20 mouse cellular contexts compared by ENCODE assay signal in the genomic region with DNA sequence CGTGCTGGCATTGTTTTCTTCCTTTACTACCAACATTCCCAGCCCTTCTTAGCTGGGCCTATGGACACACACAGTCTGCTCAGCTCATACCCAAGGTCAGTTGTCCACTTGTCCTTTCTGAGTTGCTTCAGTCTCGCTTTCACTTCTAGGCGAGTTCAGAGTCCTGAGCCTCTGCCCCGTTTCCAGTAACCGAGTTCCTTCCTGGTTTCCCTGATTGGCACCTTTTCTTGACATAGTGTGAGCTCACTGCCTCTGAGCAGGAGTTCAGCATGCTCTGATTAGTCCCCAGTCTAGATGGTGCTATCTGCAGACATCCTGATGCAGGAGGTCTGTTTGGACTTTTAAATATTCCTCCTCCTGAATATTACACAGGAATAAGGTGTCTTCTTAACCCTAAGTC. TPM values are rescaled to one million over a fixed set of nuclear protein-coding genes. Genes with fewer than 3 reads are reported as not detected.
"Had no signal": no experiment of that assay in that cellular context is flagged by ENCODE, and none has a peak within 500 bp of the region (broad histone marks: within the 10 kb centered on the region; RNA-seq: fewer than 3 reads in every experiment).

No protein-coding gene starts in this region.

- H3K4me1 ChIP-seq: neural tube, embryonic 13.5 days; neural tube, embryonic 15.5 days had no signal

- H3K9ac ChIP-seq: liver, embryonic 14.5 days; lung, embryonic 14.5 days; midbrain, embryonic 12.5 days; neural tube, embryonic 13.5 days; neural tube, embryonic 15.5 days had no signal

- H3K27ac ChIP-seq: liver, embryonic 14.5 days; midbrain, embryonic 12.5 days; neural tube, embryonic 13.5 days; neural tube, embryonic 15.5 days had no signal

- H3K9me3 ChIP-seq: midbrain, embryonic 12.5 days; neural tube, embryonic 13.5 days; neural tube, embryonic 15.5 days had no signal

- ATAC-seq: midbrain, embryonic 16.5 days had no signal

- H3K4me3 ChIP-seq: midbrain, embryonic 12.5 days; myocyte; neural tube, embryonic 13.5 days; neural tube, embryonic 15.5 days had no signal

- H3K36me3 ChIP-seq: midbrain, embryonic 12.5 days; neural tube, embryonic 13.5 days; neural tube, embryonic 15.5 days had no signal

- H3K4me2 ChIP-seq: lung, embryonic 14.5 days; midbrain, embryonic 12.5 days; neural tube, embryonic 13.5 days; neural tube, embryonic 15.5 days had no signal

- H3K27me3 ChIP-seq: neural tube, embryonic 13.5 days; neural tube, embryonic 15.5 days had no signal

- DNase-seq: lung, adult 18-20 months; lung, embryonic 14.5 days; lung, postnatal 10 days; lung, postnatal 4 days; midbrain, embryonic 14.5 days; retina, postnatal 1 day; right cerebral cortex, adult 18-20 months; right cerebral cortex, postnatal 25 days; right cerebral cortex, postnatal 4 days; spleen, adult 18-20 months; thymus, adult 2 months; thymus, postnatal 25 days; thymus, postnatal 4 days had no signal

RNA-seq across cellular contexts. Expression of gene Frmd5, which starts 17.8 kb away (rescaled TPM):
- total RNA-seq: megakaryocyte-erythroid progenitor cell, adult 5-6 weeks had no signal
